Mouse (Mus musculus) left cerebral cortex, adult 2 months (tissue): ENCODE results near the gene Uba7. TPM values are rescaled to one million over a fixed set of nuclear protein-coding genes. Genes with fewer than 3 reads are reported as not detected.
A peak's percentile ranks its signal among the peaks of the same experiment; 100 is the strongest.

Source experiments
- DNase-seq, 2 experiments: peaks; one replicate each; pipeline ENCODE4 v3.0.0; 2021 to 2022; ENCODE audit warnings: low spot score in 2 of 2, mixed read lengths in 1 of 2; ENCODE audit errors: extremely low spot score in 1 of 2
- H3K27ac ChIP-seq: fragments of 200-600 bp; 2 replicates; pipeline ENCODE4 v1.8.1; 2022
- H3K4me3 ChIP-seq: fragments of 200-600 bp; 2 replicates; pipeline ENCODE4 v1.8.1; 2022
- CTCF ChIP-seq: fragments of 200-600 bp; IDR thresholded peaks from 2 replicates; pipeline ENCODE4 v1.8.1; 2022; ENCODE audit warnings: antibody characterized with exemption, mild to moderate bottlenecking, moderate library complexity
- intact Hi-C: fragments of 180-260 bp; cut with DNase I; formaldehyde crosslinking; loops from one replicate; pipeline ENCODE4 v1.15.1; 2025
- long read RNA-seq, 2 experiments: library from polyadenylated mRNA; stranded (forward); transcript quantifications; one replicate each; pipeline ENCODE4 v2.0.0; 2021; ENCODE audit warnings: borderline mapping rate in 2 of 2
- total RNA-seq, 2 experiments: library from RNA; stranded (reverse); gene quantifications; 2 replicates each; pipeline ENCODE4 v1.2.3; 2021

Uba7 gene
- 1 to 10 TPM; 2.6 to 3.8 TPM for total RNA-seq
- long read RNA-seq, experiment 1, partial matches to known transcripts, result 0 of 2 reads
- long read RNA-seq, experiment 1, other reads (novel, unspliced or antisense), result 2 of 2 reads
- long read RNA-seq, experiment 2, partial matches to known transcripts, result 0 of 3 reads
- long read RNA-seq, experiment 2, other reads (novel, unspliced or antisense), result 3 of 3 reads

DNA sequence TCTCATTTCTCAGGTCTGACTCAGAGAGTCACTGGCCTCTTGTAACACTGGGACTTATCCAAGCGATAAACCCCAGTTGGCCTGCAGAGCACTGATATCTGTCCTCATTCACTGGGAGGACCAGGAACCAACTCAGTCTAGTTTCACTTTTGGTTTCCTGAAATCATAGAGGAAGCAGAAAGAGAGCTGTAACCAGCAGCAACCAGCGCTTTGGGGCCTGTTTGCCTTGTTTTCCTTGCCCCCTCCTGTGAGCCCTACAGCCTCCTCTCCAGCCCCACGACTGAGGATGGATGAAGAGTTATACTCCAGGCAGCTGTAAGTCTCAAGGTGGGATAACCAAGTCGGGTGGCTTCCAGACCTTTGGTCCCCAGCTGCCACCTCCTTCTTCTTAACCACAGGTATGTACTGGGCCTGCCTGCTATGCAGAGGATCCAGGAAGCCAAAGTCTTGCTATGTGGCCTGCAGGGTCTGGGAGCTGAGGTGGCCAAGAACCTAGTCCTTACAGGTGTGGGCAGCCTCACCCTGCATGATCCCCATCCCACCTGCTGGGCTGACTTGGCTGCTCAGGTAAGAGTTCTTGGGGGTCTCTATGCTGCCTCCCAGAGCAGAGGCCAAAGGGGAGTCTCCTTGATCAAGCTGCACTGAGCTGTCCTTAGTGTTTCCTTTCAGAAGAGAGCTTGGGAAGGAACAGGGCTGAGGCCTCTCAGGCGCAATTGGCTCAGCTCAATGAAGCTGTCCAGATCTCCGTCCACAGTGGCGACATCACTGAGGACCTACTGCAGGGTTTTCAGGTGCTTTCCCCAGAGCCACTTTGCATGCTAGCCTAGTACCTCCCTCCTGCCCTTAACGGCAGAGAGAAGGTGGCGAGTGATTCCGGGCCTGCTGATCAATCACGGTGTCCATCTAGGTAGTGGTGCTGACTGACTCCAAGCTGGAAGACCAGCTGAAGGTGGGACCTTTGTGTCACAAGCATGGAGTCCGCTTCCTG is at the start of gene Uba7:
Gene Uba7, plus strand, starts transcription at position 107 of the 988 bp plus-strand sequence.
- Histone ChIP-seq H3K4me3 (peak within 1 kb of the TSS; percentile 21), H3K27ac (peak within 1 kb of the TSS; percentile 59; the same call in 1 of the 2 replicates)
- no peak for TF ChIP-seq CTCF
- intact Hi-C loops, result no loop called here
- DNase-seq, result no peak

GRCm38 (mm10) chr9:107926920-107927420 is 48.3 kb upstream of the Uba7 start:
- Histone ChIP-seq H3K27ac (no peak overlapping the region; the same call in 1 of the 2 replicates), H3K4me3 (no peak overlapping the region)
- no peak for DNase-seq
- no peak; the same call in 1 of the 2 replicates for TF ChIP-seq CTCF
- intact Hi-C loops, result no loop called here

DNA sequence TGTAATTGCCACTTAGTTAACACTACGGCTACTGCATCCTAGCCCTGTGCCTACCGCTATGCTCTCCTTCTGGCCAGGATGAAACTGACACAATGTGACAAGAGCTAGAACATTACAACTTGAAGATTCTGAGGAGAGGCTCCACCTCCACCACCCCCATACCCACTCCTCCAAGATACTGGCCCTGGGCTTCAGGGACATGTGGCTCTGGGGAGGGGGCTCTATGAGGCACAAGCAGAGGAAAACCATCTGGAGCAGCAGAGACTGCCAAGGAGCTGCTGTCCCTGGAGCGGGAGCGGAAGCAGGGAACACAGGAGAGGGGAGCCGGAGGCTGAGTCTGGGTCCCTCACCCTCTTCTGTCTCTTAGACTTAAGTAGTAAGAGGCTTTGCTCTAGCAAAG is 47.6 kb upstream of the Uba7 start:
- H3K27ac ChIP-seq, result no peak overlapping the region
- H3K4me3 ChIP-seq, result no peak overlapping the region
- intact Hi-C loops, result no loop called here
- no peak for DNase-seq
- TF ChIP-seq CTCF, result no peak

DNA sequence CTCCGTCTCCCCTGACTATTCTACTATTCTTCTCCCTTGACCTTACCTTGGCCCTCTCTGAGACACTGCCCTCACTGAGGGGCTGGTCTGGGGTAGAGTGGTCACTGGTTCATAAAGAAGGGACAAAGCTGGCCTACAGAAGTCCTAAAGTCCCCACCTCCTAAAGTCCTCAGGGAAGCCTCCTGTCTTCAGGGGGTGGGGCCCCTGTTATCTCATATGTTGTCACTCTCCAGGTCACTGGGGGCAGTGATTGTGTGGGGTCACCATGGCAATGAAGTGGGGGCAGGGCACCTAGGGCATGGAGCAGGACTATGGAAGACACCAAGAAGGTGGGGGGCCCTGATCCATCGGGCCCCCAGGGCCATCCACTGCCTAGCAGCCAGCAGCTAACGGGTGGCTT is 47.1 kb upstream of the Uba7 start, which contains the start of gene Actl11:
Gene Actl11, plus strand, starts transcription at position 301 of the 400 bp plus-strand sequence.
- Histone ChIP-seq H3K4me3 (no peak within 1 kb of the TSS), H3K27ac (no peak within 1 kb of the TSS; the same call in 1 of the 2 replicates)
- no peak for TF ChIP-seq CTCF
- no peak for DNase-seq
- intact Hi-C loops, result no loop called here

- TF ChIP-seq CTCF, result no peak
- DNase-seq, result no peak
- intact Hi-C loops, result no loop called here
- no peak overlapping the region for H3K27ac ChIP-seq
- H3K4me3 ChIP-seq, result no peak overlapping the region
Observed at GRCm38 (mm10) chr9:107932221-107932620, 43.1 kb upstream of the Uba7 start.

DNA sequence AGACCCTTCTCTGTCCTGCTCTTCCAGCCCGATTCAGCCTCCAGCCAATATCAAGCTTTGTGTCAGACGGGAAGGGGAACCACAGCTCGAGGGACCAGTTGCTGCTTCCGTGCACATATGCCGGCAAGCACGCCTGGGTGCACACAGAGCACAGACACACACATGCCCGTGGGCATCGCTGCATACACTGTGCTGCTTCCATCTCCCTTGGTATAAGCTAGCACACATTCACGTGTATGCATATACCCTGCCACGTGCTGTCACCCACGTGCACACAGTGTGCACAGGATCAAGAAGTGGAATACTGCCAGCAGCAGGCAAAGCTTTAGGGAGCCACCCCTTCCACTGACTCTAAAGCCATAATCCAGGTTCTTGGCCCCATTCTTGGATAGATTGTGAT is 41.2 kb upstream of the Uba7 start:
- DNase-seq, result no peak
- TF ChIP-seq CTCF, result no peak
- H3K27ac ChIP-seq, result peak overlapping the region; percentile 2
- intact Hi-C loops, result no loop called here
- no peak overlapping the region for H3K4me3 ChIP-seq

GRCm38 (mm10) chr9:107935374-107935773 is 39.9 kb upstream of the Uba7 start, which contains the start of gene Camkv:
Gene Camkv (plus strand): TSS chr9:107935674.
- no peak for DNase-seq
- intact Hi-C loops, result no loop called here
- Histone ChIP-seq H3K4me3 (peak within 1 kb of the TSS; percentile 57), H3K27ac (peak within 1 kb of the TSS; percentile 98)
- TF ChIP-seq CTCF, result no peak

- H3K27ac ChIP-seq, result peak overlapping the region; percentile 98
- DNase-seq, result peak; percentile 67 to 70
- TF ChIP-seq CTCF, result no peak
- intact Hi-C loops, result loop anchor here (2.0 kb wide), 1 partner anchor 27 kb away; no protein-coding TSS in a partner anchor
- H3K4me3 ChIP-seq, result peak overlapping the region; percentile 57
Observed at GRCm38 (mm10) chr9:107935790-107936214, 39.5 kb upstream of the Uba7 start.

DNA sequence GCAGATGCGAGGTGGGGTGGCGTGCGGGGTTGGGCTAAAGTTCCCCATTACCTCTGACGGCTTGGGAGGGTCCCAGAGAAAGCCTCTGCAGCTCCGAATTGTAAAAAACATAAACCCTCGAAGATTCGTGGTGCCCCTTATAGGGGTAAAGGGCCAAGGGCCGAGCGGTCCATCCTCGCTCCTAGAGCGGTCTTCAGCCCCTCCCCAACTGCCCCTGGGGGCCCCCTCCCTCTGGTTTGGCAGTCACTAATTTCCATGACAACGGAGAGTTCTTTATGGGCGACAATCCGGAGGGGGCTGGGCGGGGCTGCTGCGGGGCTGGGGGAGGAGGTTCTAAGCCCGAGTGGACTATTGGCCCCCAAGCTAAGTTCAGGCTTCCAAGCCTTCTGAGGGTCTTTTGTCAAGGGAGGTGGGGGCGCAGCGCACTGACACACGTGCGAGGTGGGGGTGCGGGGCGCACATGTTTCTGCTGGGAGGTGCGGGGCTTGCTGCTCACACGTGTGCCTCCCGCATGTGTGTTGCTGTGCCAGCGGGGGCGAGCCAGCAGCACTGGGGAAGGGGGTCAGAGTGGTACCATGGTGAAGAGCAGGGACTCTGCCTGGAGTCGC is 39.0 kb upstream of the Uba7 start:
- H3K4me3 ChIP-seq, result peak overlapping the region; percentile 57
- DNase-seq, result peak; percentile 60 to 66
- H3K27ac ChIP-seq, result peak overlapping the region; percentile 98
- intact Hi-C loops, result loop anchor here (2.0 kb wide), 1 partner anchor 26 kb away; no protein-coding TSS in a partner anchor
- no peak for TF ChIP-seq CTCF

- Histone ChIP-seq H3K4me3 (peak overlapping the region; percentile 57), H3K27ac (peak overlapping the region; percentile 98)
- no peak for DNase-seq
- intact Hi-C loops, result loop anchor here (2.0 kb wide), 1 partner anchor 26 kb away; no protein-coding TSS in a partner anchor
- TF ChIP-seq CTCF, result no peak
Observed at GRCm38 (mm10) chr9:107936831-107937230, 38.5 kb upstream of the Uba7 start.
